Mouse (Mus musculus) CH12.LX (cell line): Measurements from ENCODE around the gene Lmbrd2. TPM values are rescaled to one million over a fixed set of nuclear protein-coding genes. Genes with fewer than 3 reads are reported as not detected.

Experiments used
- DNase-seq: peaks from one replicate; pipeline ENCODE4 v3.0.0-alpha.2; 2013; ENCODE audit errors: extremely low read depth
- H3K27ac ChIP-seq: 2 replicates; pipeline ENCODE4 v1.5.1; 2012; ENCODE audit warnings: low read depth, mild to moderate bottlenecking, control low read depth, moderate library complexity; ENCODE audit not compliant: insufficient read depth
- H3K27me3 ChIP-seq: replicated peaks from 2 replicates; pipeline ENCODE3; 2012; ENCODE audit warnings: inconsistent platforms
- H3K36me3 ChIP-seq, 2 experiments: replicated peaks in 1 of 2; 2 replicates each; pipeline versions ENCODE3 to v1.6.1; 2012; ENCODE audit warnings: inconsistent platforms in 1 of 2, low read length in 1 of 2, mild to moderate bottlenecking in 1 of 2, mixed read lengths in 1 of 2, moderate library complexity in 1 of 2; ENCODE audit not compliant: control insufficient read depth in 1 of 2, insufficient read depth in 1 of 2
- H3K4me1 ChIP-seq, 2 experiments: 2 replicates each; pipeline ENCODE4 v1.6.1; 2012; ENCODE audit warnings: inconsistent platforms in 1 of 2, moderate library complexity in 1 of 2; ENCODE audit not compliant: insufficient read depth in 2 of 2, control insufficient read depth in 1 of 2
- H3K4me2 ChIP-seq: 2 replicates; pipeline ENCODE4 v1.6.1; 2012; ENCODE audit warnings: low read depth, mild to moderate bottlenecking, control low read depth; ENCODE audit not compliant: poor library complexity, insufficient read depth, severe bottlenecking
- H3K4me3 ChIP-seq, 3 experiments: fragments of 150-350 bp in 1 of 3; sonication (generic) in 1 of 3; replicated peaks in 1 of 3; 2 replicates each; pipeline versions ENCODE3 to v1.5.1; 2011 to 2012; ENCODE audit warnings: low read depth in 2 of 3, low read length in 2 of 3, mild to moderate bottlenecking in 2 of 3, moderate library complexity in 2 of 3, control low read depth in 1 of 3, improper control_type of control experiment in 1 of 3, inconsistent platforms in 1 of 3, mixed read lengths in 1 of 3; ENCODE audit not compliant: poor library complexity in 1 of 3
- H3K79me2 ChIP-seq: replicated peaks from 2 replicates; pipeline ENCODE4 v1.6.1; 2012; ENCODE audit warnings: mild to moderate bottlenecking, moderate library complexity; ENCODE audit not compliant: control insufficient read depth, poor library complexity, insufficient read depth, severe bottlenecking; ENCODE audit errors: extremely low read depth
- H3K9ac ChIP-seq: 2 replicates; pipeline ENCODE4 v1.6.1; 2012; ENCODE audit warnings: low read depth, mild to moderate bottlenecking, control low read depth, moderate library complexity; ENCODE audit not compliant: insufficient read depth
- H3K9me3 ChIP-seq: replicated peaks from 2 replicates; pipeline ENCODE3; 2012; ENCODE audit warnings: low read length, inconsistent platforms, mixed read lengths
- BHLHE40 ChIP-seq: IDR thresholded peaks from 2 replicates; pipeline ENCODE4 v1.6.1; 2011; ENCODE audit warnings: mild to moderate bottlenecking, low read depth, low read length, improper control_type of control experiment
- CHD2 ChIP-seq: IDR thresholded peaks from 2 replicates; pipeline ENCODE4 v1.6.1; 2011; ENCODE audit warnings: low read length, improper control_type of control experiment
- E2F4 ChIP-seq: IDR thresholded peaks from 2 replicates; pipeline ENCODE4 v1.6.1; 2011; ENCODE audit warnings: low read depth, low read length, improper control_type of control experiment; ENCODE audit not compliant: insufficient replicate concordance
- ETS1 ChIP-seq: conservative IDR thresholded peaks from 2 replicates; pipeline ENCODE4 v1.6.1; 2012; ENCODE audit warnings: low read depth, mild to moderate bottlenecking, inconsistent platforms, low read length, improper control_type of control experiment, moderate library complexity
- GABPA ChIP-seq: IDR thresholded peaks from 2 replicates; pipeline ENCODE4 v1.6.1; 2012; ENCODE audit warnings: low read depth, low read length, improper control_type of control experiment, inconsistent platforms; ENCODE audit not compliant: insufficient replicate concordance
- MAFK ChIP-seq: IDR thresholded peaks from 2 replicates; pipeline ENCODE4 v1.6.1; 2011; ENCODE audit warnings: low read length, improper control_type of control experiment; ENCODE audit not compliant: insufficient replicate concordance
- MAX ChIP-seq: IDR thresholded peaks from 2 replicates; pipeline ENCODE4 v1.6.1; 2011; ENCODE audit warnings: low read length, improper control_type of control experiment
- MAZ ChIP-seq: IDR thresholded peaks from 2 replicates; pipeline ENCODE4 v1.6.1; 2012; ENCODE audit warnings: low read depth, mild to moderate bottlenecking, inconsistent platforms, low read length, improper control_type of control experiment, moderate library complexity
- MXI1 ChIP-seq: IDR thresholded peaks from 2 replicates; pipeline ENCODE4 v1.6.1; 2011; ENCODE audit warnings: mild to moderate bottlenecking, low read depth, low read length, improper control_type of control experiment
- NRF1 ChIP-seq: IDR thresholded peaks from 2 replicates; pipeline ENCODE4 v1.6.1; 2014; ENCODE audit warnings: low read depth, mild to moderate bottlenecking, inconsistent platforms, low read length, improper control_type of control experiment, moderate library complexity
- RCOR1 ChIP-seq: conservative IDR thresholded peaks from 2 replicates; pipeline ENCODE4 v1.6.1; 2012; ENCODE audit warnings: low read depth, mild to moderate bottlenecking, inconsistent platforms, low read length, improper control_type of control experiment
- SMC3 ChIP-seq: IDR thresholded peaks from 2 replicates; pipeline ENCODE4 v1.6.1; 2011; ENCODE audit warnings: low read depth, low read length, improper control_type of control experiment
- UBTF ChIP-seq: IDR thresholded peaks from 2 replicates; pipeline ENCODE4 v1.6.1; 2012; ENCODE audit warnings: low read depth, mild to moderate bottlenecking, inconsistent platforms, low read length, improper control_type of control experiment, moderate library complexity
- ZC3H11A ChIP-seq: IDR thresholded peaks from 2 replicates; pipeline ENCODE4 v1.6.1; 2012; ENCODE audit warnings: low read depth, mild to moderate bottlenecking, inconsistent platforms, low read length, improper control_type of control experiment
- ZNF384 ChIP-seq: IDR thresholded peaks from 2 replicates; pipeline ENCODE4 v1.6.1; 2012; ENCODE audit warnings: low read depth, low read length, improper control_type of control experiment, inconsistent platforms
- dilution Hi-C: fragments of 300-500 bp; cut with MboI; formaldehyde crosslinking; loops from 2 replicates; pipeline ENCODE4 v1.14.3; 2020; ENCODE audit warnings: low sequenced_read_pairs; ENCODE audit not compliant: extremely low pct_unique_long_range_greater_than_20kb, extremely low pct_ligation_motif_present
- in situ Hi-C: fragments of 300-500 bp; cut with MboI; formaldehyde crosslinking; loops from 3 replicates; pipeline ENCODE4 v1.14.3; 2019; ENCODE audit warnings: low sequenced_read_pairs, low pct_ligation_motif_present, low pct_unique_long_range_greater_than_20kb, mixed read lengths
- polyA plus RNA-seq: library from polyadenylated mRNA; unstranded; fragments of >175 nt; gene quantifications from 2 replicates; pipeline ENCODE4 v1.2.1, GENCODE M21; 2012; ENCODE audit warnings: low read depth; ENCODE audit not compliant: insufficient read length
- total RNA-seq, 2 experiments: library from RNA; depleted of rRNA; stranded (reverse); fragments of 300-350 nt in 1 of 2; fragments of >200 nt in 1 of 2; gene quantifications; 2 replicates each; pipeline ENCODE4 v1.2.3; 2012 to 2014

Lmbrd2 gene
- total and polyA plus RNA-seq, 3 experiments = 7.9 to 9.7 (median 9.1) TPM

GRCm38 (mm10) chr15:9139447-9139846 lies 903 bp upstream of the Lmbrd2 start:
- H3K36me3 ChIP-seq = peaks cover 12 to 35% of the 10 kb centered on the region in 2 experiments
- H3K79me2 ChIP-seq = peaks cover 15% of the 10 kb centered on the region
- peak overlapping the region; percentile 92 to 99 (median 95) for H3K4me3 ChIP-seq
- H3K4me1 ChIP-seq = peaks cover 7 to 32% of the 10 kb centered on the region in 2 experiments
- no peaks in the 10 kb centered on the region for H3K27me3 ChIP-seq
- peak overlapping the region; percentile 85 for H3K4me2 ChIP-seq
- no peak overlapping the region for H3K27ac ChIP-seq
- H3K9ac ChIP-seq = peak overlapping the region; percentile 90
- DNase-seq = no peak
- TF ChIP-seq SMC3 (no peak), BHLHE40 (0 out of 2 replicates have a peak, but pooled peaks have one; percentile 15), MXI1 (0 out of 2 replicates have a peak, but pooled peaks have one; percentile 23), NRF1 (no peak), MAX (peak; percentile 20; the same call in 1 of the 2 replicates), MAFK (no peak), GABPA (no peak), ZC3H11A (no peak)
- in situ Hi-C loops = loop anchor here (10.0 kb wide), 1 partner anchor 45 kb away; no protein-coding TSS in a partner anchor
- H3K9me3 ChIP-seq = no peaks in the 10 kb centered on the region
- dilution Hi-C loops = no loop called here

GRCm38 (mm10) chr15:9140684-9141171 lies 378 bp downstream of the Lmbrd2 start:
- Histone ChIP-seq H3K4me3 (peak overlapping the region; percentile 81 to 95 (median 92)), H3K27me3 (no peaks in the 10 kb centered on the region), H3K27ac (no peak overlapping the region), H3K4me1 (peaks cover 7 to 28% of the 10 kb centered on the region in 2 experiments), H3K4me2 (peak overlapping the region; percentile 88), H3K79me2 (peaks cover 10% of the 10 kb centered on the region), H3K9ac (peak overlapping the region; percentile 70), H3K36me3 (peaks cover 8 to 30% of the 10 kb centered on the region in 2 experiments), H3K9me3 (no peaks in the 10 kb centered on the region)
- dilution Hi-C loops = no loop called here
- no peak for DNase-seq
- in situ Hi-C loops = no loop called here
- no peak for TF ChIP-seq ZNF384
- TF ChIP-seq NRF1 = no peak
- TF ChIP-seq ETS1 = no peak
- TF ChIP-seq BHLHE40 = peak; percentile 56; the same call in 1 of the 2 replicates
- no peak for TF ChIP-seq RCOR1
- TF ChIP-seq CHD2 = 0 out of 2 replicates have a peak, but pooled peaks have one; percentile 6
- TF ChIP-seq SMC3 = no peak
- no peak for TF ChIP-seq E2F4
- no peak for TF ChIP-seq UBTF
- 0 out of 2 replicates have a peak, but pooled peaks have one; percentile 7 for TF ChIP-seq MAZ
